Mouse (Mus musculus): ENCODE results near the gene Fig4.

DNA sequence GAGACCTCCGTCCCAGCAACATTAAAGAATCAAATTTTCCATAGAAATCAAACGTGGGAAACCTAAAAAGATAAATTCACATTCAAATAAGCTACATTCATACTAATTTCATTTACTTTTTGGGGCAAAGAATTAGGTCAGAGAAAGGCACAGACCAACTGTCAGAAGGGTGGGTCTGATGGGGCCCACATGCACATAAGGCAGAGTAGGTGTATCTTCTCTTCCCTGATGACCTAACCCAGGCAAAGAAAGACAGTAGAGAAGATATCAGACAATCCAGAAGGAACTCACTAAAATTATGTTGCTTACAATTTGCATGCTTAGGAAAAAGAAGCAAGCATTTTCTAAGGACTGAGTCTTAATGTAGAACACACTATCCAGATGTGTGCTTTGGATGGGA is 67.9 kb downstream of the Fig4 start:
- TF ChIP-seq CTCF (conservative IDR thresholded peaks at IDR 0.05; ENCODE audit: low read length) (no peak), NANOG (IDR thresholded peaks at IDR 0.05; ENCODE audit: borderline replicate concordance, low read length) (no peak), POU5F1 (IDR thresholded peaks at IDR 0.05; ENCODE audit: borderline replicate concordance, low read length) (no peak)
